Mouse (Mus musculus) CH12.LX (cell line): Measurements from ENCODE around the gene Dapk2.

ENCODE experiments used
- BHLHE40 ChIP-seq: IDR thresholded peaks from 2 replicates; pipeline ENCODE4 v1.6.1; 2011; ENCODE audit warnings: mild to moderate bottlenecking, low read depth, low read length, improper control_type of control experiment
- CTCF ChIP-seq, 2 experiments: IDR thresholded peaks in 1 of 2; conservative IDR thresholded peaks in 1 of 2; 2 replicates each; pipeline ENCODE4 v1.5.1; 2011 to 2012; ENCODE audit warnings: low read depth in 2 of 2, low read length in 2 of 2, improper control_type of control experiment in 1 of 2, inconsistent platforms in 1 of 2, mild to moderate bottlenecking in 1 of 2, moderate library complexity in 1 of 2
- ELF1 ChIP-seq: IDR thresholded peaks from 2 replicates; pipeline ENCODE4 v1.6.1; 2014; ENCODE audit warnings: low read depth, mild to moderate bottlenecking, inconsistent platforms, low read length, improper control_type of control experiment
- RCOR1 ChIP-seq: conservative IDR thresholded peaks from 2 replicates; pipeline ENCODE4 v1.6.1; 2012; ENCODE audit warnings: low read depth, mild to moderate bottlenecking, inconsistent platforms, low read length, improper control_type of control experiment
- TCF12 ChIP-seq: IDR thresholded peaks from 2 replicates; pipeline ENCODE4 v1.6.1; 2014; ENCODE audit warnings: low read depth, mild to moderate bottlenecking, inconsistent platforms, low read length, improper control_type of control experiment

GRCm38 (mm10) chr9:66266237-66267170, 108.5 kb downstream of the Dapk2 start:
- TF ChIP-seq TCF12 (no peak), CTCF (conservative IDR thresholded peaks at IDR 0.05 in 1 of 2, IDR thresholded peaks at IDR 0.05 in 1 of 2; ENCODE audit: low read depth in 2 of 2, low read length in 2 of 2) (no peak), ELF1 (no peak), BHLHE40 (no peak), RCOR1 (no peak)
